Mouse (Mus musculus) kidney, adult 18-20 months (tissue): ENCODE measurements around the gene Hmx3.

Experiments used
- DNase-seq: peaks from one replicate; pipeline ENCODE4 v3.0.0; 2021

Gene Hmx3

GRCm38 (mm10) chr7:131556541-131557271 lies 14.0 kb downstream of the Hmx3 start:
- peak; percentile 22 for DNase-seq

- no peak for DNase-seq
Observed at GRCm38 (mm10) chr7:131557751-131558150, 15.1 kb downstream of the Hmx3 start.

- DNase-seq, result peak; percentile 91
Observed at GRCm38 (mm10) chr7:131559986-131560696, 17.5 kb downstream of the Hmx3 start, which contains the start of gene Bub3. TSS of gene Bub3 (plus strand) at chr7:131560222.

DNA sequence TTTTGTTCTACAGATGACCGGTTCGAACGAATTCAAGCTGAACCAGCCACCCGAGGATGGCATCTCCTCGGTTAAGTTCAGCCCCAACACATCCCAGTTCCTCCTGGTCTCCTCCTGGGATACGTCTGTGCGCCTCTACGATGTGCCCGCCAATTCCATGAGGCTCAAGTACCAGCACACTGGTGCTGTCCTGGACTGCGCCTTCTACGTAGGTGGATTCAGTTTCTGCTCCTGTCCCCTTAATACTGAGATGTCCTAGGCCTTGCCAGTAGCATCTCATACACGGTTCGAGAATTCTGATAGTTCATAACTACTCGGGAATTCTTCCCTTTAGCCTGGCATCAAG lies 18.0 kb downstream of the Hmx3 start:
- DNase-seq, result no peak

DNA sequence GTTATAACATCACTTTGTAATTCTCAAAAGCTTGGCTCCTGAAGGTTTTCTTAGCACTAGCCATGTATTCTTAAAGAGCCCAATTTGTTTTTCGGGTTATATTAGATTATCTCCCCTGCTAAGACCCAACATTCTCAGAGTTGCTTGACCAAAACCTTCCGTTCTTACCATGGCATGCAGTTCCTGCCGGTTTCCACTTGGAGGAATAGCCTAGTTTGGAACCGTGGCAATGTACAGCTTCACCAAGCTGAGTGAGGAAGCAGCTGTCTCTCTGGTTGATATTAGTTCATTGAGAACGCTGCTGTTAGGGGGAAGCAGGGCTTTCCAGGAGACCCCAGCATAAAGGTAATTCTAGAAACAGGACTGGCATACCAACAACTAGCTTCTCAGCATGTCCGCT lies 32.6 kb downstream of the Hmx3 start:
- no peak for DNase-seq

DNA sequence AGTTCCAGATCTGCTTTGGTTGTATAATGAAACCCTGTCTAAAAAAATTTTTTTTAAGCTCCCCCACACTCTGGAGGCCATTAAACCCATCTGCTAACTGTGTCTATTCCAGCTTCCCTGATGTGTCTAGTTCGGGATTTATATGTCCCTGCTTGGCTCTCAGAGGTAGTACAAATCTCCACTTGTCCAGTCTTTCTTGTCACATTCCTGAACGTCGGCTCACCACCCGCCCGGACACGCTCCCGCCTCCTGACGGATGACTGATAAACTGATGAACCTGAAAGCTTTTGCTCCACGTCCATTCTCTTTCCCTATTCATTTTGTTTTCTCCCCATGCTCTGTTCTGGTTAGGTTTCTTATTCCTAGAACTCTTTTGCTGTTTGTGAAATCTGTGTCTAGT lies 39.5 kb downstream of the Hmx3 start:
- no peak for DNase-seq

GRCm38 (mm10) chr7:131585551-131585950 lies 42.9 kb downstream of the Hmx3 start:
- no peak for DNase-seq
